Mouse (Mus musculus) left cerebral cortex, adult 2 months (tissue): ENCODE measurements around the gene Ston1. TPM values are rescaled to one million over a fixed set of nuclear protein-coding genes. Genes with fewer than 3 reads are reported as not detected.

Experiments
- DNase-seq, 2 experiments: peaks; one replicate each; pipeline ENCODE4 v3.0.0; 2021 to 2022; ENCODE audit warnings: low spot score in 2 of 2, mixed read lengths in 1 of 2; ENCODE audit errors: extremely low spot score in 1 of 2
- H3K27ac ChIP-seq: fragments of 200-600 bp; 2 replicates; pipeline ENCODE4 v1.8.1; 2022
- H3K4me3 ChIP-seq: fragments of 200-600 bp; 2 replicates; pipeline ENCODE4 v1.8.1; 2022
- CTCF ChIP-seq: fragments of 200-600 bp; IDR thresholded peaks from 2 replicates; pipeline ENCODE4 v1.8.1; 2022; ENCODE audit warnings: antibody characterized with exemption, mild to moderate bottlenecking, moderate library complexity
- intact Hi-C: fragments of 180-260 bp; cut with DNase I; formaldehyde crosslinking; loops from one replicate; pipeline ENCODE4 v1.15.1; 2025
- total RNA-seq, 2 experiments: library from RNA; stranded (reverse); gene quantifications; 2 replicates each; pipeline ENCODE4 v1.2.3; 2021

The Ston1 gene
- total RNA-seq, 2 experiments from 2014 or later = 6.1 to 7.4 TPM

DNA sequence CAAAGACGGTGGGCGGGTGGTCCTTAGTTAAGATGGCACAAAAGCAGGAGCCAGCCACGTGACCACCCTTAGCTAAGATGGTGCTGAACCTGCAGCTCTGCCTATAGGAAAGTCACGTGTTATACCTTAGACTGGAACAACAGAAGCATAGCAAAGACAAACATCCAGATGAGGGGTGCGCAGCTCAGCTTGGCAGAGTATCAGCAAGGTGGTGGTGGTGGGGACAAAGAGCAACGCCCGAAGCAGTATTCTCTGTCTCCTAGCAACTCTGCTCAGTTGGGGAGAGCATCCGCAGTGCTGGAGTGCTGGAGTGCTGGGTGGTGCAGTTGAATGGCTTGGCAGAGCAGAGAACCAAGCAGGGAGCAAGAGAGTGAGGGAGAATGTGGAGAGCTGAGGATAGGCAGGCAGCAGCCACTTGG, 108.8 kb downstream of the Ston1 start:
- Histone ChIP-seq H3K4me3 (no peak overlapping the region), H3K27ac (no peak overlapping the region)
- intact Hi-C loops = no loop called here
- no peak for DNase-seq
- TF ChIP-seq CTCF = no peak

Other genes starting within 250 kb of the Ston1 start
- gene Foxn2, start 157.0 kb upstream of the Ston1 start, total RNA-seq = 10 to 100 TPM; 15.6 to 15.9 TPM
- gene Ppp1r21, start 67.6 kb upstream of the Ston1 start, total RNA-seq = 10 to 100 TPM; 77.3 to 79.5 TPM
- under 1 TPM; 0.28 to 0.32 TPM for gene Gtf2a1l, start 71.0 kb downstream of the Ston1 start, total RNA-seq
- under 1 TPM; 0.27 to 0.49 TPM for gene Lhcgr, start 194.3 kb downstream of the Ston1 start, total RNA-seq